Mouse (Mus musculus) embryonic facial prominence, embryonic 14.5 days (tissue): ENCODE measurements around the gene Pcyox1. TPM values are rescaled to one million over a fixed set of nuclear protein-coding genes. Genes with fewer than 3 reads are reported as not detected.

Experiments
- ATAC-seq: fragments of 200-750 bp; cut with Nextera tagmentation; 2 replicates; pipeline ENCODE4 v1.8.0; 2017; ENCODE audit warnings: low read depth, moderate number of reproducible peaks, moderate TSS enrichment
- DNase-seq: peaks from one replicate; pipeline ENCODE4 v3.0.0-alpha.2; 2015; ENCODE audit warnings: low spot score
- H3K27ac ChIP-seq: fragments of 300-500 bp; sonication (generic); replicated peaks from 2 replicates; pipeline ENCODE4 v1.5.1; 2014; ENCODE audit warnings: low read depth, mild to moderate bottlenecking, low read length, moderate library complexity
- H3K27me3 ChIP-seq: fragments of 300-500 bp; sonication (generic); replicated peaks from 2 replicates; pipeline ENCODE4 v1.6.1; 2014; ENCODE audit warnings: low read length; ENCODE audit not compliant: control insufficient read depth, insufficient read depth
- H3K36me3 ChIP-seq: fragments of 300-500 bp; sonication (generic); 2 replicates; pipeline ENCODE4 v1.6.1; 2014; ENCODE audit warnings: low read length, mixed read lengths; ENCODE audit not compliant: control insufficient read depth, insufficient read depth
- H3K4me1 ChIP-seq: fragments of 300-500 bp; sonication (generic); 2 replicates; pipeline ENCODE4 v1.6.1; 2014; ENCODE audit warnings: antibody characterized with exemption, low read length; ENCODE audit not compliant: control insufficient read depth, insufficient read depth
- H3K4me2 ChIP-seq: fragments of 300-500 bp; sonication (generic); 2 replicates; pipeline ENCODE4 v1.6.1; 2014; ENCODE audit warnings: low read depth, mild to moderate bottlenecking, low read length, moderate library complexity, mixed read lengths
- H3K4me3 ChIP-seq: fragments of 300-500 bp; sonication (generic); 2 replicates; pipeline ENCODE4 v1.5.1; 2014; ENCODE audit warnings: low read depth, mild to moderate bottlenecking, low read length
- H3K9ac ChIP-seq: fragments of 300-500 bp; sonication (generic); 2 replicates; pipeline ENCODE4 v1.6.1; 2014; ENCODE audit warnings: low read depth, mild to moderate bottlenecking, low read length, moderate library complexity, mixed read lengths
- H3K9me3 ChIP-seq: fragments of 300-500 bp; sonication (generic); 2 replicates; pipeline ENCODE4 v1.6.1; 2016; ENCODE audit warnings: low read length; ENCODE audit not compliant: control insufficient read depth
- WGBS: fragments of 180-500 bp; shearing (Covaris S2); extraction: QIAGEN DNeasy Blood & Tissue Kit; methylation state at CpG from one replicate; pipeline ENCODE4 v1.1.7; 2014; 5-methylcytosine and 5-hydroxymethylcytosine counted together
- polyA plus RNA-seq: library from polyadenylated mRNA; unstranded; fragments of >200 nt; fragmentation: Nextera tagmentation; extraction: Ambion mirVana; gene quantifications from 2 replicates; pipeline ENCODE4 v1.2.1, GENCODE M21; 2014

Gene Pcyox1
- polyA plus RNA-seq, 1 experiment from 2014 or later: 80.5 TPM

- peak; percentile 21 for DNase-seq
- peak overlapping the region; percentile 95 for H3K4me2 ChIP-seq
Observed at GRCm38 (mm10) chr6:86366125-86366852, 30.7 kb downstream of the Pcyox1 start.

GRCm38 (mm10) chr6:86365371-86366124 lies 31.4 kb downstream of the Pcyox1 start, which contains the start of gene Fam136a:
TSS of gene Fam136a (plus strand) at chr6:86365646.
- H3K27me3 ChIP-seq: no peaks in the 10 kb centered on the region
- ATAC-seq: peak; percentile 95
- no peaks in the 10 kb centered on the region for H3K9me3 ChIP-seq
- DNase-seq: peak; percentile 99
- H3K27ac ChIP-seq: peak within 1 kb of the TSS; percentile 71
- peaks cover 16% of the 10 kb centered on the region for H3K36me3 ChIP-seq
- peak within 1 kb of the TSS; percentile 90 for H3K9ac ChIP-seq
- H3K4me3 ChIP-seq: peak within 1 kb of the TSS; percentile 74
- 0% methylated on average over 54 of the region's 76 CpGs for WGBS
- peak within 1 kb of the TSS; percentile 95 for H3K4me2 ChIP-seq
- H3K4me1 ChIP-seq: peaks cover 2% of the 10 kb centered on the region

More at GRCm38 (mm10) chr6:86366125-86366852, 30.7 kb downstream of the Pcyox1 start:
- ATAC-seq: no peak
- Histone ChIP-seq H3K27me3 (no peaks in the 10 kb centered on the region), H3K9me3 (no peaks in the 10 kb centered on the region), H3K9ac (peak overlapping the region; percentile 90), H3K4me1 (peaks cover 6% of the 10 kb centered on the region), H3K27ac (peak overlapping the region; percentile 71), H3K36me3 (peaks cover 16% of the 10 kb centered on the region), H3K4me3 (peak overlapping the region; percentile 74)
- WGBS: 43% methylated on average over 25 of the region's 25 CpGs

GRCm38 (mm10) chr6:86364442-86365141 lies 32.4 kb downstream of the Pcyox1 start:
- peak; percentile 30 for ATAC-seq
- H3K27ac ChIP-seq: peak overlapping the region; percentile 49; the same call in 1 of the 2 replicates
- no peaks in the 10 kb centered on the region for H3K27me3 ChIP-seq
- peaks cover 16% of the 10 kb centered on the region for H3K36me3 ChIP-seq
- H3K4me1 ChIP-seq: no peaks in the 10 kb centered on the region
- peak overlapping the region; percentile 95 for H3K4me2 ChIP-seq
- H3K4me3 ChIP-seq: peak overlapping the region; percentile 74
- no peaks in the 10 kb centered on the region for H3K9me3 ChIP-seq
- 3% methylated on average over 17 of the region's 17 CpGs for WGBS
- DNase-seq: peak; percentile 91
- peak overlapping the region; percentile 63 for H3K9ac ChIP-seq

GRCm38 (mm10) chr6:86361373-86361772 lies 35.6 kb downstream of the Pcyox1 start:
- H3K4me1 ChIP-seq: no peaks in the 10 kb centered on the region
- H3K27ac ChIP-seq: no peak overlapping the region
- H3K4me3 ChIP-seq: no peak overlapping the region
- DNase-seq (no peak), ATAC-seq (no peak)
- no peaks in the 10 kb centered on the region for H3K27me3 ChIP-seq
- no peak overlapping the region for H3K4me2 ChIP-seq
- 87% methylated on average over 7 of the region's 7 CpGs for WGBS
- no peaks in the 10 kb centered on the region for H3K36me3 ChIP-seq
- H3K9me3 ChIP-seq: no peaks in the 10 kb centered on the region
- H3K9ac ChIP-seq: no peak overlapping the region

GRCm38 (mm10) chr6:86360691-86361090 lies 36.3 kb downstream of the Pcyox1 start:
- DNase-seq (no peak), ATAC-seq (no peak)
- H3K9me3 ChIP-seq: no peaks in the 10 kb centered on the region
- H3K4me3 ChIP-seq: no peak overlapping the region
- no peaks in the 10 kb centered on the region for H3K27me3 ChIP-seq
- H3K36me3 ChIP-seq: no peaks in the 10 kb centered on the region
- H3K9ac ChIP-seq: no peak overlapping the region
- no peak overlapping the region for H3K4me2 ChIP-seq
- no peaks in the 10 kb centered on the region for H3K4me1 ChIP-seq
- WGBS: 61% methylated on average over 7 of the region's 7 CpGs
- H3K27ac ChIP-seq: no peak overlapping the region

- Histone ChIP-seq H3K4me1 (no peaks in the 10 kb centered on the region), H3K9me3 (no peaks in the 10 kb centered on the region), H3K27ac (no peak overlapping the region), H3K27me3 (no peaks in the 10 kb centered on the region), H3K4me2 (no peak overlapping the region), H3K36me3 (no peaks in the 10 kb centered on the region), H3K4me3 (no peak overlapping the region), H3K9ac (no peak overlapping the region)
- no peak for DNase-seq
- no peak for ATAC-seq
- WGBS: 79% methylated on average over 9 of the region's 9 CpGs
Observed at GRCm38 (mm10) chr6:86356956-86357355, 40.0 kb downstream of the Pcyox1 start.

- Histone ChIP-seq H3K4me2 (no peak overlapping the region), H3K4me3 (no peak overlapping the region), H3K4me1 (no peaks in the 10 kb centered on the region), H3K9me3 (no peaks in the 10 kb centered on the region), H3K27me3 (no peaks in the 10 kb centered on the region), H3K36me3 (no peaks in the 10 kb centered on the region), H3K9ac (no peak overlapping the region), H3K27ac (no peak overlapping the region)
- WGBS: 50% methylated on average over 3 of the region's 3 CpGs
- ATAC-seq: no peak
- DNase-seq: no peak
Observed at GRCm38 (mm10) chr6:86354948-86355347, 42.0 kb downstream of the Pcyox1 start.

GRCm38 (mm10) chr6:86349257-86349656 lies 47.7 kb downstream of the Pcyox1 start:
- H3K36me3 ChIP-seq: no peaks in the 10 kb centered on the region
- no peaks in the 10 kb centered on the region for H3K4me1 ChIP-seq
- ATAC-seq (no peak), DNase-seq (peak; percentile 54)
- no peak overlapping the region for H3K4me3 ChIP-seq
- no peak overlapping the region for H3K4me2 ChIP-seq
- no peak overlapping the region for H3K9ac ChIP-seq
- H3K27ac ChIP-seq: no peak overlapping the region
- no peaks in the 10 kb centered on the region for H3K27me3 ChIP-seq
- 43% methylated on average over 7 of the region's 7 CpGs for WGBS
- H3K9me3 ChIP-seq: no peaks in the 10 kb centered on the region
